Mouse (Mus musculus) retina, embryonic 14.5 days (tissue): ENCODE data around the gene Grid2ip.

Source experiments
- DNase-seq: peaks from one replicate; pipeline ENCODE4 v3.0.0-alpha.2; 2015; ENCODE audit warnings: low spot score

The Grid2ip gene

GRCm38 (mm10) chr5:143410841-143411395 lies 53.8 kb downstream of the Grid2ip start:
- DNase-seq: no peak

DNA sequence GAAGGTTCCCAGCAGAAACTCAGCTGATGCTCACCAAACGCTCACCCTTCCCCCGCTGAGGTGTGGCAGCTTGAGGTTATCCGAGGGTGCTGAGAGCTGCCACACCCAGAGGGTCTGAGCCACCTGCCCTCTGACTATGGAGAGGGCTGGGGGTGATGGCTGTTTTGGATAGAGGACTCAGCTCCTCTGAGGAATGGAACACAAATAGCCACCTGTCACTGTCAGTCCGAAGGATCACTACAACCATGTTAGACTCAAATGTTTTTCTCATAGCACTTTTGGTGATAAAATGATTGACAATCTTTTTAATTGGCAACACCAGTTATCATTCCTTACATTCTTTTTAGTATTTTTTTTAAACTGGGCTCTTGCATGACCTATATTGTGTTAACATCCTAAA lies 64.3 kb downstream of the Grid2ip start:
- no peak for DNase-seq

- DNase-seq: no peak
Measured at GRCm38 (mm10) chr5:143422990-143423389, 65.9 kb downstream of the Grid2ip start.

DNA sequence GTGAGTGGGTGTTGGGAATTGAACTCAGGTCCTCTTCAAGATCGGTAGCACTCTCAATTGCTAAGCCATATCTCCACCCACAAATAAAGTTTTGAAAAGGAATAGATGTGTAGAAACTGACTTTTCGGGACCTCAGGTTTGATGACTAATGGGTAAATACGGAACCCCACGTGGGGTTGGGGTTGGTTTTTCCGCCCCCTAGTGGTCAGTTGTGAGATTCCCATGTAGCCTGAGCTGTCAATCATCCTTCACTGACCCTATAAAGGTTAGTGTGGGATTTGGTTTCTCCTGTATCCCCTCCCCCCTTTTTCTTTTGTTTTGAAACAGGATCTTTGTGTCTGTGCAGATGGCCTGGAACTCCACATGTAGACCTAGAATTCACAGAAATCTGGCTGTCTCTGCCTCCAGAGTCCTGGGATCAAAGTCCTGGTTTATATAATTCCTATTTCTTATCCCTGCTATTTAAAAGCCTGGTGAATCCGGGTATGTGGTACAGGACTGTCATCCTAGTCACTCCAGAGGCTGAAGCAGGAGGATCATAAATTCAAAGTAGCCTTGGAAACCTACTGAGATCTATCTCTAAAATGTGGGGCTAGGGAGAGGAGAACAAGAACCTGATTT lies 66.9 kb downstream of the Grid2ip start:
- peak; percentile 83 for DNase-seq

GRCm38 (mm10) chr5:143434421-143434820 lies 77.3 kb downstream of the Grid2ip start:
- DNase-seq: peak; percentile 90

- no peak for DNase-seq
Measured at GRCm38 (mm10) chr5:143441298-143441697, 84.2 kb downstream of the Grid2ip start.

GRCm38 (mm10) chr5:143441753-143442152 lies 84.6 kb downstream of the Grid2ip start:
- no peak for DNase-seq
